Mouse (Mus musculus) hematopoietic multipotent progenitor cell, adult 10-12 weeks (in vitro differentiated cells): ENCODE results near the gene Klk9. TPM values are rescaled to one million over a fixed set of nuclear protein-coding genes. Genes with fewer than 3 reads are reported as not detected.

ENCODE experiments used
- polyA plus RNA-seq: library from polyadenylated mRNA; stranded (reverse); fragments of >175 nt; gene quantifications from 2 replicates; pipeline ENCODE4 v1.2.3, GENCODE M21; 2012; ENCODE audit warnings: low replicate concordance

The Klk9 gene
- not detected in 2 replicates for polyA plus RNA-seq

GRCm38 (mm10) chr7:43791591-43791990 lies at the start of gene Klk9:
Gene Klk9, plus strand, starts transcription at chr7:43791891.

DNA sequence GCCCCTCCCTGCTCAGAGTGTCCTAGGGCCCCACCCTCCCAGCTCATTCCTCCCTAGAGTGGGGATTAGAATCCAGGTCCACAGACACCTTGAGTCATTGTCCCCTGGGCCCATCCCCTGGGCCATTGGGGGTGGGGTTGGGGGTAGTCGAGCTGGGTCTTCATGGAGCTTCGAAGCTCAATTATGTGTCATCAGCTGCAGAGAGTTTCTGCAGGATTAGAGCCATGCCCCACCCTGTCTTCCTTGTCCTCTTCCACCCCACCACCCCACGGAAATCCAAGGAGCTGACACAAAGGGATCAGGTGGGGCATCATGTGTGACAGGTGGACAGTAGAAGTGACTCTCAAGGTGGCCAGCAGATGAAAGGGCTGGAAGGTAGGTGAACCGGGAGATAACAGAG lies 23.1 kb upstream of the Klk9 start, which contains the start of gene Klk12:
Gene Klk12, plus strand, starts transcription at position 301 of the 400 bp plus-strand sequence.

GRCm38 (mm10) chr7:43774364-43774763 lies 17.3 kb upstream of the Klk9 start, which contains the start of gene Klk11:
Gene Klk11, plus strand, starts transcription at chr7:43774604.

GRCm38 (mm10) chr7:43780746-43781145 lies 10.9 kb upstream of the Klk9 start, which contains the start of gene Klk10:
Gene Klk10, plus strand, starts transcription at chr7:43781035.

DNA sequence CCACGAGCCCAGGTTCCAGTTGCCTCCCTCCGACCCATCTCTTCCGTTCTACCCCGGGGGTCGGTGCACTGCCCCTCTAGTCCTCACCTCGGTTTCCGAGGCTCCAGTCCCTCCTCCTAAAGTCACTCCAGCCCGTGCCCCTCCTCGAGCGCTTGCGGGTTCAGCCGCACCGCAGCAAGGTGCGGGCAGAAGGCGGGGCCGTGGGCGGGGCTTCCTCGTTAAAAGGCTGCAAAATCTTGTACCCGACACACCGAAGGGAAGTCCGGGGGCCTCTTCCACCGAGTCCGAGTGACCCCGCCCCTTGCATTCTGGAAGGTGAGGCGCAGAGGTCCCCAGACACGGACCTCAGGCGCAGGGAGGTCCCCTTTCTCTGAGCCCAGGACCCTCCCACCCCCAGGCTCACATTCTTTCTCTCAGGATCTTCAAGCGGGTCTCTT lies 5.7 kb downstream of the Klk9 start, which contains the start of gene Klk8:
Gene Klk8, plus strand, starts transcription at position 245 of the 437 bp plus-strand sequence.

DNA sequence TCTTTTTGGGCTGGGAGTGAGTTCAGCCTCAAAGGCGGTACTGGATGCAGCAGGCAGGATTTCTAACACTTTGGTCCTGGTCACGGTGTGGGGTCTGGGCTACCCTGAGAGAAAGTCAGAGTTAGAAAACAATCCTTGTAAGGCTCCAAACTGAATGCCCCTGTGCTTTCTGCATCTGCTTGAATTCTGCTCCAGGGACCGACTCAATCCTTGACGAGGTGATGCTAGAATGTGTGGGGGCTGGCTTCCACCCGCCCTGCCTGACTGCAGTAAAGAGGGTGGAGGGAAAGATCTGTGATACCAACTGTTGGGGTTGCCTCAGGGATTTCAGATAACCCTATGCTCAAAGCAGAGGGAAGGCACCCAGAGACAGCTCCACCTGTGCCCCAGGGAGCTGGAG lies 19.3 kb downstream of the Klk9 start, which contains the start of gene Klk7:
Gene Klk7, plus strand, starts transcription at position 301 of the 400 bp plus-strand sequence.

DNA sequence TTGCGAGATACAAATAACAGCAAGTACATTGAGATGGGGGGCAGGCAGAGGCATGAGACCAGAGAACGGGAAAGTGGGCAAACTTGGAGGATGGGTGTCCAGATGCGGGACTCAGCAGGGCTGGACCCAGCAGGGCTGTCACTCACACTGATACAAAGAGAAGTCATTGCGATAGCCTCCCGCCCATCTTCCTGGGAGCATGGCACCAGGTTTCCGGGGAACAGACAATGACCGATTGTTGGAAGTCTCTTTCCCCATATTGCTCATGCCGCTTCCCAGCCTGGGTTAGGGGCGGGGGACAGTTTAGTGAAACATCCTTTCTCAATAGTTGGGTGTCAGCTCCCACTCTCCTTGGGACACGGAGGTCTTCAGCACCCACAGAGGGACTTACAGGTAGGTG lies 32.5 kb downstream of the Klk9 start, which contains the start of gene Klk6:
Gene Klk6, plus strand, starts transcription at position 301 of the 400 bp plus-strand sequence.

GRCm38 (mm10) chr7:43841701-43842100 lies 50.0 kb downstream of the Klk9 start, which contains the start of gene Klk5:
Gene Klk5, plus strand, starts transcription at chr7:43841971.

Other genes with a start within 250 kb of the Klk9 start
- gene Cd33, start 247.5 kb upstream of the Klk9 start, polyA plus RNA-seq: 11.3 and 17.5 TPM in 2 replicates
- gene Zfp658, start 229.6 kb upstream of the Klk9 start, polyA plus RNA-seq: 1.1 and 1.3 TPM in 2 replicates
- 0.33 and 0.56 TPM in 2 replicates for gene Zfp719, start 212.3 kb upstream of the Klk9 start, polyA plus RNA-seq
- gene Zfp819, start 184.7 kb upstream of the Klk9 start, polyA plus RNA-seq: not detected in 2 replicates
- gene Ceacam18, start 157.2 kb upstream of the Klk9 start, polyA plus RNA-seq: not detected in 2 replicates
- 8.8 and 9.1 TPM in 2 replicates for gene Siglece, start 131.7 kb upstream of the Klk9 start, polyA plus RNA-seq
- gene Ctu1, start 119.9 kb upstream of the Klk9 start, polyA plus RNA-seq: 10.6 and 22.0 TPM in 2 replicates
- 0.09 TPM in 1 of 2 replicates, not detected in the other for gene Klk14, start 101.5 kb upstream of the Klk9 start, polyA plus RNA-seq
- gene Klk13, start 79.3 kb upstream of the Klk9 start, polyA plus RNA-seq: not detected in 2 replicates
- not detected in 2 replicates for gene Klk12, start 23.0 kb upstream of the Klk9 start, polyA plus RNA-seq
- not detected in 2 replicates for gene Klk11, start 17.3 kb upstream of the Klk9 start, polyA plus RNA-seq
- not detected in 2 replicates for gene Klk10, start 10.9 kb upstream of the Klk9 start, polyA plus RNA-seq
- gene Klk8, start 5.7 kb downstream of the Klk9 start, polyA plus RNA-seq: 37.9 and 39.2 TPM in 2 replicates
- 0.08 TPM in 1 of 2 replicates, not detected in the other for gene Klk7, start 19.4 kb downstream of the Klk9 start, polyA plus RNA-seq
- gene Klk6, start 32.6 kb downstream of the Klk9 start, polyA plus RNA-seq: not detected in 2 replicates
- not detected in 2 replicates for gene Klk5, start 50.1 kb downstream of the Klk9 start, polyA plus RNA-seq
- 0.47 and 0.77 TPM in 2 replicates for gene Klk4, start 89.3 kb downstream of the Klk9 start, polyA plus RNA-seq
- 0.63 TPM in 1 of 2 replicates, not detected in the other for gene Klk15, start 141.8 kb downstream of the Klk9 start, polyA plus RNA-seq
- gene Klk1b8, start 158.8 kb downstream of the Klk9 start, polyA plus RNA-seq: not detected in 2 replicates
- not detected in 2 replicates for gene Klk1b1, start 174.9 kb downstream of the Klk9 start, polyA plus RNA-seq
- gene Klk1b9, start 184.2 kb downstream of the Klk9 start, polyA plus RNA-seq: not detected in 2 replicates
- not detected in 2 replicates for gene Klk1b11, start 204.0 kb downstream of the Klk9 start, polyA plus RNA-seq
- not detected in 2 replicates for gene Klk1b26, start 220.3 kb downstream of the Klk9 start, polyA plus RNA-seq